Mouse (Mus musculus): ENCODE measurements around the gene Ndst2.

GRCm38 (mm10) chr14:20775661-20776060 lies 41.3 kb upstream of the Ndst2 start:
- no peak for TF ChIP-seq POLR2A (IDR thresholded peaks at IDR 0.05; ENCODE audit: borderline replicate concordance, extremely low read depth, insufficient read depth, insufficient read length, poor library complexity, severe bottlenecking)
- no peak for TF ChIP-seq CTCF (IDR thresholded peaks at IDR 0.05; ENCODE audit: borderline replicate concordance, extremely low read depth, insufficient read depth, insufficient read length)

Data from brain, embryonic 14.5 days (tissue).